Mouse (Mus musculus) G1E (cell line): ENCODE measurements around the gene B3gnt8.

Source experiments
- CTCF ChIP-seq: IDR thresholded peaks from 2 replicates; pipeline ENCODE4 v1.5.1; 2012; ENCODE audit warnings: low read depth, low read length, inconsistent platforms, mixed read lengths
- GATA1 ChIP-seq: IDR thresholded peaks from 2 replicates; pipeline ENCODE4 v1.6.1; 2012; ENCODE audit warnings: borderline replicate concordance, low read length, inconsistent platforms, mixed read lengths

GRCm38 (mm10) chr7:25625594-25626250 is 732 bp upstream of the B3gnt8 start:
- TF ChIP-seq CTCF = peak; percentile 63
- TF ChIP-seq GATA1 = no peak
